Mouse (Mus musculus) CD4-positive helper T cell, adult 2 months (primary cell): ENCODE results near the gene Apopt1.
A peak's percentile ranks its signal among the peaks of the same experiment; 100 is the strongest.

ENCODE experiments used
- DNase-seq: peaks from one replicate; pipeline ENCODE4 v3.0.0-alpha.2; 2012; ENCODE audit warnings: low read depth, missing footprints, low spot score

The Apopt1 gene

GRCm38 (mm10) chr12:111680661-111681060 is 32.4 kb upstream of the Apopt1 start:
- DNase-seq = no peak

DNA sequence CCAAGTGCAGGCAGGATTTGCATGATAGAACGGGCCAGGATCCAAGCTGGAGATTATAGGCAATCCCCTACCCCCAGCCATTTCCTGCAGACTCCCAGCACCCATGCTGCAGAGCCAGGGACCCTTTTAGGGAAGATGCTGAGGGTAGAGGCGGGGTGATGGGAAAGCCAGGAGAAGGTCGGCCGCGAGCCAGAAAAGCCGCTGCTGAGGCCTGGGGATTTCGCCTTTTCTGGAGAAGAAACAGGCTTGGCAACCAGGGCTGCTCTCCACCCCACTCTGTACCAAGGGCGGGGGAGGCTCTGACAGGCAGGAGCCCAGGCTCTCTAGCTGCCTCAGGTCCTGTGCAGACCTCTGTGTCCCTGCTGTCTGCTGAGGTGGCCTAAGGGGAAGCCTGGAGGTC is 31.8 kb upstream of the Apopt1 start:
- DNase-seq = no peak

DNA sequence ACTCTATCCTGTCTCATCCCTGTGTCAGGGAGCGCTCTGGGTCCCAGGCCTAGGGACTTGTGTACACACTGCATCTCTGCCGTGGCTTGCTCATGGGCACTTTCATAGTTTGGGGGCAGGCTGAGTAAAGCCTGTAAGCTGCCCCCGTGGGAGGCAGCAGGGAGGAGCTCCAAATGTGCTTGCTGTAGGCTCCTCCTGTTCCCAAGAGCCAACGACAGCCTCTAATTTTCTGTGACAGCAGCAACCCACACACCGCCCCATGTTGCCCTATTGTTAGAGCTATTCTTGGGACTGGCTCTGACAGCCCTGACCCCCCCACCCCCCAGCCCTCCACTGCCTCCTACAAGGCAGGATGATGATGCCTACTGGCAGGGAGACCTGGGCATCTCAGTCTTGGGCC is 31.1 kb upstream of the Apopt1 start:
- DNase-seq = no peak

DNA sequence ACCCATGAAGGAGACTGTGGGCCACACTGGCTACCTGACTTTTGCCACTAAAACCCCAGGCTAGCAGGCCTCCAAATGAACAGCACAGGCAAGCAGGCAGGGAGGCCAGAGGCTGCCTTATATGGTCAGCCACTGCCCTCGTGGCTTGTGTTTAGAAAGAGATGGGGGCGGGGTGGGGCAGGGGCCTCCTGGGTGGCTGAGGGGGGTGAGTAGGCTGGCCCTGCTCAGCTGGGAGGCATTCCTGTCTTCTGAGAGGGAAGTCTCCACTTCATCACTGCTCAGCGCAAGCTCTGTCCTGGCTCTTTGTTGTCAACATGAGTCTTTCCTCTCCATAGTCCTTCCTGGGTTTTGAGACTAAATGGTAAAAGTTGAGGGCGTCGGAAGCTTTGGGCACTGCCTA is 30.3 kb upstream of the Apopt1 start:
- no peak for DNase-seq

DNA sequence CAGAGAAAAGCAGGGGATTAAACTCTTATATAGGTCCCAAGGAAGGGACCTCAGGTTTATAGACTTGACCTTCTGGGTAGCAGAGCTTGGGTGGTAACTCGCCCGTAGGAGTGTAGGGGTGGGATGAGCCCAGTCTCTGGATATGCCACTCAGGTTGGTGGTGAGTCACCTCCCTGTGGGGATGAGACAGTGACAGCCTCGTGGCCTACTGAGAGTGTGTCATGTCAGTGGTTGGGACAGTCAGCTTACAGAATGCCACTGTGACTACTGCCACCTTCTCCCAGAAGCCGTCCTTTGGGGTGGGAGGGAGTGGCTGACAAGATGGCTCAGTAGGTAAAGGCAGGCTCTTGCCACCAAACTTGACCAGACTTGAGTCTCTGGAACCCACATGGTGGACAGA is 26.7 kb upstream of the Apopt1 start:
- no peak for DNase-seq

GRCm38 (mm10) chr12:111687350-111688068 is 25.6 kb upstream of the Apopt1 start:
- DNase-seq = no peak

DNA sequence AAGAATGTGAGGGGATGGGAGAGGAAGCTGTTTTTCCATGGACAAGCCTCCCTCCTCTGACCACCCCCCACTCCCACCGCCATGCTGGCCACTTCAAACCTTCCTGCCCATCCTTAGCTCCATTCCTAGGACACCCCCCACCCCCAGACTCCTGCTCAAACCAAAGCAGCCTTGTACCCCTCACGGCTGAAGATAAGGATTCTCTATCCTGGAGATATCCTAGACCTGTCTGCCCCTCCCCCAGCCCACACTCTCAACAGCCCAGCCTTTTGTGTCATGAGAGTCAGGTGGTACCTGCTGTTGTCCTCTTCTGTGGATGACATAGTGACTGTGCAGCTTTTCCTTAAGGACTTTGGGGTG is 25.0 kb upstream of the Apopt1 start:
- no peak for DNase-seq

GRCm38 (mm10) chr12:111689426-111689825 is 23.6 kb upstream of the Apopt1 start:
- DNase-seq = no peak

DNA sequence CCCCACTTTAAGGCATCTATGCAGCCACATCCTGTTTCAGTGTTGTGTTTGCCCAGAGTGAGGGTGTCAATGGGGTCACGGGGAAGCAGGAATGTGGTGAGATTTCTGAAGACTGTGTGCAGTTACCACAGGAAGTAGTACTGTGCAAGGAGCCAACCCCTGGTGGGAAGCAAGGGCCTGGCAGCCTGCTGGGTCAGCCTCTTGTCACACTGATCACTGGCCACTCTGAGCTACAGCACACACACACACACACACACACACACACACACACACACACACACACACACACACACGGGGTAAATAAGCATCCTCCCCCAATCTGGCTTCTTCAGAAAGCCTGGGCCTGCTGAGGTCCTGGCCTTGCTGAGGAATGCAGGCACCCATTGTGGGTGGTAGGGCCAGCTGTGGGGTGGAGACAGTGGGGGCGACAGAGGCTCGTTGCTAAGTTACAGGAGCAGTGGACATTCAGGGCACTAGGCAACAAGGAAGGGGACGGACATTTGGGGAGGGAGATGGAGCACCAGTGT is 21.7 kb upstream of the Apopt1 start:
- peak; percentile 84 for DNase-seq

DNA sequence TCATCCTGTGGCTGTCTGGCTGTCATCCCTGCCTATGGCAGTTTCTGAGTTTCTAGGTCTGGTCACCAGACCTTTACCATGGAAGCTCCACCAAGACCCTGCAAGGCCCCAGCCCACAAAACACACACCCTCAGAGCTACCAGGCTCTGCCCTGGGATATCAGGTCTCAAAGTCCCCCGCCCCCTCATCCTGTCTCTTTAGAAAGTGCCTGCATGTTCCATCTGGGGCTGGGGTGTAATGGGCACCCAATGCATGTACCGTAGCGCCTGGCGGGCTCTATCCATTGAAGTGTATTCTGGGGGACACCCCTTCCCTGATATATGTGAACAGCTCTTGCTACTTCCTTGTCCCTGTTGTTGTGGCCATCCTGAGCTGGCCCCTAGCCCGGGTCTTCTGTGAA is 20.2 kb upstream of the Apopt1 start:
- DNase-seq = no peak

- DNase-seq = no peak
Observed at GRCm38 (mm10) chr12:111693341-111694270, 19.5 kb upstream of the Apopt1 start.

GRCm38 (mm10) chr12:111694271-111694781 is 18.7 kb upstream of the Apopt1 start:
- peak; percentile 49 for DNase-seq

- DNase-seq = no peak
Observed at GRCm38 (mm10) chr12:111694880-111695804, 17.9 kb upstream of the Apopt1 start.

GRCm38 (mm10) chr12:111696239-111696638 is 16.8 kb upstream of the Apopt1 start:
- DNase-seq = peak; percentile 83

GRCm38 (mm10) chr12:111697708-111698107 is 15.4 kb upstream of the Apopt1 start:
- no peak for DNase-seq

DNA sequence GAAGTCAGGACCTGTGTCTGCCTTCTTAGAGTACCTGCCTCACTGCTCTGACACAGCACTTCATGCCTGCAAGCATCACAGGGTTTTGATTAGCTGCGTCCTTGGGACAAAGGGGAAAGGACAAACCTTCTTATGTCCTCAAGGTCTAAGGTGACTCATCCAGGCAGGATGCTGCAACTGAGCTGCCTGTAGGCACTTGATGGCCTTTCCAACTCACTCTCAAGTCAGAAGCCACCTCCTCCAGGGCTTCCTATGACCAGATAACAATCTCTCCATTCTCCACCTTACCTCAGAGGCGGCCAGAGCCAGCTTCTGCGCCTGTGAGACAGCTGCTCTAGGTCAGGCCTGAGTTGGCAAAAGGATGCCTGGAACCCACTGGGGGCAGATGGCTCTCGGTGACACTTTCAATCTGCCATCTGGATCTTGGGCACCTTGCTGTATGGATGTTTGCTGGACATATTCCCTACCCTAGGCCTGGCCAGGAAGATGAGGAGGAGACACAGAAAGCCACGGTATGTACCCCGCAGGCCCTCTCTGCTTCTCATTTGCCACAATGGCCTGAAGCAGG is 14.6 kb upstream of the Apopt1 start:
- no peak for DNase-seq

DNA sequence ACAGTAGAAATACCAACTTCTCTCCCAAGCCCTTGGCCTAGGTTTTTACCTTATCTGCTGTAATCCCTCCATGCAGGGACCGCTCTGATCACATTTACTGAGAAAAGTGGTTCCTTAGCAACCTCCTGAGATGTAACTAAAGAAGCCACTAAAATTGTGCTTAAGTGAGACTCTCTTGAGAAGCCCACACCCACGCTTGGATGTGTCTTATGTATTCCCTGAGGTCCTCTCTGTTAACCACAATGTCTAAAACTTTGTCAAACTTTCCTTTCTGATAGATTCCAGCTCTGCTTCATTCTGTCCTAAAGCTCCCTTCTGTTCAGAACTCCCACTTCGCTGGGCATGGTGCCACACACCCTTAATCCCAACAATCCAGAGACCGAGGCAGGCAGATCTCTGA is 13.5 kb upstream of the Apopt1 start:
- no peak for DNase-seq

DNA sequence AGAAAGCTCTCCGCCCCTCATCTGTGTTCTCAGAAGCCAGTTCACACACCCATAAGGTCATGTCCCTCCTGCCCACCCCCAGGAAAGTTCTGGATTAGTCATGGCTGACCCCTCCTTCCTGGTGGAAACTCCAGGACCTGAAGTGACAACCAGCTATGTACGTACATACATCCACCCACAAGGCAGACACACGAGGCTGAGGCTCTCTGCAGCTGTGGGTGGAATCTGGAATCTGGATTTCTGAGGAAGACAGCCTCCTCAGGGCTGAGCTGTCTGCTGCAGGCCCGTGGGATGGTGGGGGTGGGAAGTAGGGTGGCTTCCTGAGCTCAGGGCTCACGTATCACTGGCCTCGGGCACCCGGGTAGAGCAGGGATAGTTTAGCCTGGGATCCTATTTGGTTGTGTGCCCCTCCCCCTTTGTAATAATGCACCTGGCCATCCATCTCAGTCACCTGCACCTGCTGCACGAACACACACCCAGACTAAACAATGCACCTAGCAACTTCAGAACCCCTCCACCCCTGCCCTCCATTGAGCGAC is 12.1 kb upstream of the Apopt1 start:
- no peak for DNase-seq

DNA sequence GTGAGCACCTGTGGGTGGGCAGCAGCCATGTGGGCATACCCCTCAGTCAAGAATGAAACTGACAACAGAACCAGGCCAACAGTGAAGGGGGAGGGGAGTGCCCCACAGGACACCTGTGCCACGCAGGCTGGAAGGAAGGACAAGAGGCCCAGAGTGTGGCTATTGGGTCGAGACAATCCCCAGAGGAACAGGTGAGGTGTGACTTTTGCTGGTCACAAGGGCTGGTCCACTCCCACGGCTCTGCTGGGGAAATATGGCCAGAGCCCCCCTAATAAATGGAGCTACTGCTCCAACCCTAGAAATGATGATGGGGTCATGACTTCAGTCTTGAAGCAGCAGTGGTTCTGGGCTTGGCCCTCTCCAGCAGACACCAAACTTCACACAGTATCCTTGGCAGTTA is 9.8 kb upstream of the Apopt1 start:
- no peak for DNase-seq

DNA sequence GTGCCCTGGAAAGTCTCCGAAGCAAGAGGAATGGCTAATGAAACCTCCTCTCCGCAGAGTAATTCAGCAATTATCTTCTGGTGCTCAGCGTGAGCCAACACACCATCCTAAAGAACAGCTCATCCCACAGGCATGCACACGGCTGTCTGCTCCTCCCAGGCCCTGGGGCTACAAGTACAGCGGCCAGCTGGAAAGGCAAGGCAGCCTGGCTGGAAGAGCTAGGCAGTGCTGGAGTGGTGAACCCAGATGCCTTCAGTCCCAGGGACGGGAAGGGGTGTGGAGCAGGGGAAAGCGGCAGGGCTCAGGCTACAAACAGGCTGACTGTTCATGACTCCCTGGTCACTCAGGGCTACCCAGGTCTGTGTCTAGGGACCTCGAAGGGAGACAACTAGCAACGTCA is 8.5 kb upstream of the Apopt1 start:
- DNase-seq = no peak
